ENCODE assay signal across 16 mouse cellular contexts in genomic region chr9:15653036-15653435, GRCm38 (mm10). TPM values are rescaled to one million over a fixed set of nuclear protein-coding genes. Genes with fewer than 3 reads are reported as not detected.
DNase-seq lines count a peak whose midpoint lies in the region; ATAC-seq and TF ChIP-seq lines count a peak whose summit lies in the region.
"Had no signal": no experiment of that assay in that cellular context is flagged by ENCODE, and none has a peak within 500 bp of the region (broad histone marks: within the 10 kb centered on the region; RNA-seq: fewer than 3 reads in every experiment).

No protein-coding gene starts in this region.

- H3K27ac ChIP-seq in hindbrain, embryonic 14.5 days: no peak overlapping the region
- H3K27ac ChIP-seq in hindbrain, embryonic 12.5 days: no peak overlapping the region
- no peak overlapping the region for H3K27ac ChIP-seq in intestine, postnatal 0 days (ENCODE audit: low read depth, low read length)
- H3K27ac ChIP-seq: liver, embryonic 14.5 days; neural tube, embryonic 15.5 days had no signal

- no peaks in the 10 kb centered on the region for H3K4me1 ChIP-seq in hindbrain, embryonic 14.5 days (replicated peaks; ENCODE audit: control insufficient read depth, insufficient read depth, low read length)
- H3K4me1 ChIP-seq in hindbrain, embryonic 12.5 days: no peaks in the 10 kb centered on the region; the same call in 1 of the 2 replicates
- H3K4me1 ChIP-seq in intestine, postnatal 0 days (replicated peaks; ENCODE audit: control insufficient read depth, insufficient read depth, low read length): no peaks in the 10 kb centered on the region

- peak; percentile 65 for DNase-seq in hindbrain, embryonic 14.5 days (ENCODE audit: low spot score)
- peak; percentile 69 for DNase-seq in A20 (ENCODE audit: low read depth, low spot score)
- DNase-seq in fat pad, adult 2 months (ENCODE audit: extremely low read depth, low read depth, low spot score): peak; percentile 64
- peak; percentile 63 for DNase-seq in layer of hippocampus, adult 9-11 months
- DNase-seq in kidney, postnatal 4 days: no peak
- DNase-seq: cerebellum, adult 11-12 months; heart, postnatal 10 days; kidney, postnatal 10 days; right cerebral cortex, adult 18-20 months had no signal

- H3K36me3 ChIP-seq in hindbrain, embryonic 14.5 days (replicated peaks; ENCODE audit: control insufficient read depth, insufficient read depth): no peaks in the 10 kb centered on the region
- no peaks in the 10 kb centered on the region for H3K36me3 ChIP-seq in hindbrain, embryonic 12.5 days
- H3K36me3 ChIP-seq in intestine, postnatal 0 days (ENCODE audit: control insufficient read depth, insufficient read depth): no peaks in the 10 kb centered on the region
- H3K36me3 ChIP-seq: neural tube, embryonic 15.5 days had no signal

- H3K9ac ChIP-seq in hindbrain, embryonic 14.5 days: no peak overlapping the region
- H3K9ac ChIP-seq in hindbrain, embryonic 12.5 days: no peak overlapping the region
- no peak overlapping the region for H3K9ac ChIP-seq in intestine, postnatal 0 days (ENCODE audit: low read depth, low read length)
- H3K9ac ChIP-seq: liver, embryonic 14.5 days; neural tube, embryonic 15.5 days had no signal

- H3K4me3 ChIP-seq in hindbrain, embryonic 14.5 days (replicated peaks; ENCODE audit: low read length): no peak overlapping the region
- no peak overlapping the region for H3K4me3 ChIP-seq in hindbrain, embryonic 12.5 days
- H3K4me3 ChIP-seq in intestine, postnatal 0 days (ENCODE audit: low read depth, low read length): no peak overlapping the region
- H3K4me3 ChIP-seq: neural tube, embryonic 15.5 days had no signal

- H3K27me3 ChIP-seq in hindbrain, embryonic 14.5 days (ENCODE audit: control insufficient read depth, insufficient read depth, low read length): no peaks in the 10 kb centered on the region
- no peaks in the 10 kb centered on the region for H3K27me3 ChIP-seq in hindbrain, embryonic 12.5 days
- no peaks in the 10 kb centered on the region for H3K27me3 ChIP-seq in intestine, postnatal 0 days (replicated peaks; ENCODE audit: control insufficient read depth, insufficient read depth, low read length)
- H3K27me3 ChIP-seq: neural tube, embryonic 15.5 days had no signal

- H3K9me3 ChIP-seq in hindbrain, embryonic 14.5 days (ENCODE audit: control insufficient read depth, low read length): peaks cover 9% of the 10 kb centered on the region; the same call in 1 of the 2 replicates
- H3K9me3 ChIP-seq in hindbrain, embryonic 12.5 days (replicated peaks): no peaks in the 10 kb centered on the region; the same call in 1 of the 2 replicates
- no peaks in the 10 kb centered on the region for H3K9me3 ChIP-seq in intestine, postnatal 0 days (ENCODE audit: control insufficient read depth)
- H3K9me3 ChIP-seq: neural tube, embryonic 15.5 days had no signal

- H3K4me2 ChIP-seq in hindbrain, embryonic 14.5 days (replicated peaks): no peak overlapping the region
- H3K4me2 ChIP-seq in hindbrain, embryonic 12.5 days (replicated peaks): no peak overlapping the region
- H3K4me2 ChIP-seq in intestine, postnatal 0 days (replicated peaks; ENCODE audit: low read depth): no peak overlapping the region
- H3K4me2 ChIP-seq: neural tube, embryonic 15.5 days had no signal

- peak; percentile 77 for ATAC-seq in hindbrain, embryonic 14.5 days (ENCODE audit: low FRiP score)
- no peak for ATAC-seq in hindbrain, embryonic 12.5 days (ENCODE audit: low FRiP score)
- ATAC-seq in intestine, postnatal 0 days: no peak
- ATAC-seq: activated CD4-positive, CD25-positive, alpha-beta regulatory T cell, adult 4 months; CD4-positive, CD25-positive, alpha-beta regulatory T cell, adult 4 months; intestine, embryonic 16.5 days had no signal

- no peak for TF ChIP-seq CTCF in intestine, postnatal 0 days (IDR thresholded peaks at IDR 0.05; ENCODE audit: low read depth)

RNA-seq across cellular contexts. Expression of gene Deup1, which starts 25.3 kb away (rescaled TPM):
- polyA plus RNA-seq in hindbrain, embryonic 14.5 days (2014; fragmentation: Nextera tagmentation; extraction: Ambion mirVana): 1.5 and 2.8 TPM in 2 replicates
- polyA plus RNA-seq in hindbrain, embryonic 12.5 days (2016; fragmentation: Nextera tagmentation; extraction: Ambion mirVana): 3.5 and 4.0 TPM in 2 replicates
- 0.08 and 0.14 TPM in 2 replicates for polyA plus RNA-seq in intestine, postnatal 0 days (2015; fragmentation: Nextera tagmentation; extraction: Ambion mirVana)

RNA-seq across cellular contexts. Expression of gene Slc36a4, which starts 56.5 kb away (rescaled TPM):
- polyA plus RNA-seq in hindbrain, embryonic 14.5 days (2014; fragmentation: Nextera tagmentation; extraction: Ambion mirVana): 41.1 and 48.1 TPM in 2 replicates
- 23.6 and 24.4 TPM in 2 replicates for polyA plus RNA-seq in hindbrain, embryonic 12.5 days (2016; fragmentation: Nextera tagmentation; extraction: Ambion mirVana)
- polyA plus RNA-seq in intestine, postnatal 0 days (2015; fragmentation: Nextera tagmentation; extraction: Ambion mirVana): 6.0 TPM in 2 replicates

Comparison
In these comparisons a context has a peak if more than half of its experiments do, and no peak if none do; other contexts are left out.
1. DNase-seq: peak in hindbrain, embryonic 14.5 days (single experiment), A20 (single experiment), fat pad, adult 2 months (single experiment) and layer of hippocampus, adult 9-11 months (single experiment); none in kidney, postnatal 4 days (0 of 2).